Mouse (Mus musculus): ENCODE results near the gene Rnase4. TPM values are rescaled to one million over a fixed set of nuclear protein-coding genes. Genes with fewer than 3 reads are reported as not detected.

The Rnase4 gene
- total RNA-seq, 2 experiments from 2014 or later, result 45.7 to 58.6 TPM

Other genes with a start within 250 kb of the Rnase4 start
- gene Tep1, start 220.5 kb upstream of the Rnase4 start, total RNA-seq (2021), result 10 to 100 TPM; 10.4 to 15.5 TPM
- 10 to 100 TPM; 14.5 to 22.5 TPM for gene Klhl33, start 193.6 kb upstream of the Rnase4 start, total RNA-seq (2021)
- gene Osgep, start 166.2 kb upstream of the Rnase4 start, total RNA-seq (2021), result 10 to 100 TPM; 59.4 to 63.9 TPM
- gene Apex1, start 166.1 kb upstream of the Rnase4 start, total RNA-seq (2021), result 10 to 100 TPM; 26.3 to 29.4 TPM
- 10 to 100 TPM; 19.2 to 21.8 TPM for gene Pip4p1, start 160.2 kb upstream of the Rnase4 start, total RNA-seq (2021)
- gene Pnp, start 160.0 kb upstream of the Rnase4 start, total RNA-seq (2021), result 10 to 100 TPM; 15.6 to 17.3 TPM
- gene Gm49342, start 146.6 kb upstream of the Rnase4 start, total RNA-seq (2021), result 10 to 100 TPM; 11.1 to 13.0 TPM
- gene Pnp2, start 135.1 kb upstream of the Rnase4 start, total RNA-seq (2021), result 1 to 10 TPM in 1 of 2 experiments, under 1 TPM in 1; 0.39 to 1.2 TPM
- gene Rnase10, start 83.3 kb upstream of the Rnase4 start, total RNA-seq (2021), result under 1 TPM in 1 of 2 experiments, not detected in 1; 0.22 TPM
- not detected for gene Rnase9, start 49.2 kb upstream of the Rnase4 start, total RNA-seq (2021)
- not detected for gene Rnase11, start 40.9 kb upstream of the Rnase4 start, total RNA-seq (2021)
- not detected for gene Rnase12, start 33.4 kb upstream of the Rnase4 start, total RNA-seq (2021)
- gene Olfr750, start 16.6 kb upstream of the Rnase4 start, total RNA-seq (2021), result not detected
- gene Ang, start 73 bp downstream of the Rnase4 start, total RNA-seq (2021), result 1 to 10 TPM; 5.8 to 6.5 TPM
- gene Eddm3b, start 23.3 kb downstream of the Rnase4 start, total RNA-seq (2021), result not detected
- gene Rnase6, start 32.8 kb downstream of the Rnase4 start, total RNA-seq (2021), result 1 to 10 TPM in 1 of 2 experiments, under 1 TPM in 1; 0.43 to 1.1 TPM
- not detected for gene Rnase1, start 55.7 kb downstream of the Rnase4 start, total RNA-seq (2021)
- gene Rnase2b, start 71.2 kb downstream of the Rnase4 start, total RNA-seq (2021), result not detected
- not detected for gene Ang2, start 108.1 kb downstream of the Rnase4 start, total RNA-seq (2021)
- not detected for gene Ear14, start 112.3 kb downstream of the Rnase4 start, total RNA-seq (2021)
- gene Rnase2a, start 165.0 kb downstream of the Rnase4 start, total RNA-seq (2021), result not detected